Mouse (Mus musculus) MN1 (cell line): Measurements from ENCODE around the gene Ctrb1.
A peak's percentile ranks its signal among the peaks of the same experiment; 100 is the strongest.

Experiments
- DNase-seq: peaks from one replicate; pipeline ENCODE4 v3.0.0-alpha.2; 2016; ENCODE audit warnings: low spot score

Ctrb1 gene

GRCm38 (mm10) chr8:111717488-111717792, 26.6 kb upstream of the Ctrb1 start:
- DNase-seq = no peak

- peak; percentile 91 for DNase-seq
Measured at GRCm38 (mm10) chr8:111716603-111717487, 26.0 kb upstream of the Ctrb1 start.

- no peak for DNase-seq
Measured at GRCm38 (mm10) chr8:111715514-111715913, 24.7 kb upstream of the Ctrb1 start.

GRCm38 (mm10) chr8:111714295-111714694, 23.5 kb upstream of the Ctrb1 start:
- DNase-seq = no peak

- DNase-seq = no peak
Measured at GRCm38 (mm10) chr8:111713817-111714216, 23.0 kb upstream of the Ctrb1 start.

- no peak for DNase-seq
Measured at GRCm38 (mm10) chr8:111713291-111713690, 22.5 kb upstream of the Ctrb1 start.

GRCm38 (mm10) chr8:111712588-111712987, 21.8 kb upstream of the Ctrb1 start:
- peak; percentile 92 for DNase-seq

GRCm38 (mm10) chr8:111712135-111712534, 21.3 kb upstream of the Ctrb1 start:
- peak; percentile 71 for DNase-seq

- no peak for DNase-seq
Measured at GRCm38 (mm10) chr8:111710777-111711485, 20.1 kb upstream of the Ctrb1 start.

- no peak for DNase-seq
Measured at GRCm38 (mm10) chr8:111709223-111709622, 18.4 kb upstream of the Ctrb1 start.

GRCm38 (mm10) chr8:111708265-111708664, 17.5 kb upstream of the Ctrb1 start:
- no peak for DNase-seq

GRCm38 (mm10) chr8:111705699-111706098, 14.9 kb upstream of the Ctrb1 start:
- no peak for DNase-seq

GRCm38 (mm10) chr8:111705222-111705621, 14.4 kb upstream of the Ctrb1 start:
- DNase-seq = no peak

GRCm38 (mm10) chr8:111704585-111704984, 13.8 kb upstream of the Ctrb1 start:
- no peak for DNase-seq

GRCm38 (mm10) chr8:111701380-111701779, 10.6 kb upstream of the Ctrb1 start:
- no peak for DNase-seq

- no peak for DNase-seq
Measured at GRCm38 (mm10) chr8:111700740-111701139, 9.9 kb upstream of the Ctrb1 start.

- no peak for DNase-seq
Measured at GRCm38 (mm10) chr8:111700201-111700600, 9.4 kb upstream of the Ctrb1 start.

- DNase-seq = no peak
Measured at GRCm38 (mm10) chr8:111699035-111699434, 8.2 kb upstream of the Ctrb1 start.

- DNase-seq = no peak
Measured at GRCm38 (mm10) chr8:111697655-111698054, 6.8 kb upstream of the Ctrb1 start.

- no peak for DNase-seq
Measured at GRCm38 (mm10) chr8:111695441-111695840, 4.6 kb upstream of the Ctrb1 start.

GRCm38 (mm10) chr8:111693261-111693741, 2.5 kb upstream of the Ctrb1 start:
- DNase-seq = no peak

GRCm38 (mm10) chr8:111686881-111687280, 3.9 kb downstream of the Ctrb1 start:
- no peak for DNase-seq

- DNase-seq = no peak
Measured at GRCm38 (mm10) chr8:111682521-111682920, 8.3 kb downstream of the Ctrb1 start.
